Mouse (Mus musculus): ENCODE measurements around the gene Plscr3.
"Not testable (repeated sequence)": the region's sequence is repeated elsewhere in the genome, so short reads cannot be mapped to it uniquely, and the experiment has no call there.

Plscr3 gene

DNA sequence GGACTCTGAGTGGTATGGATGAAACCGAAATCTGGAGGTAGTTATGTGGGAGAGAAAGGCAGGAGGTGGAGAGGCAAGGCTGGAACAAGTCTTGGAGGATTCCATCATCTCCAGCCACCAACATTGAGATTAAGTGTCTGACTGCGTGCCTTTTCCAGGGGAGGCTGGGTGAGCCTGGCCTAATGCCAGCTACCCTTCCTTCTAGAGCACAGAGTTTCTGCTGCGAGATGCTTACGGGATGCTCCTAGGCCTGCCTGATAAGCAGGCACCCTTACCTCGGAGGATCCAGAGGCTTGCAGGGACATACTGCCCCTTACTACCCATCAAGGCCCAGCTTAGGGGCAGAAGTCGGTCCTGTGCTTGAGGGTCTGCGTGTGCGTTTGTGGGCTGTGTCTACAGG is 12.6 kb upstream of the Plscr3 start:
- no peak for DNase-seq

DNA sequence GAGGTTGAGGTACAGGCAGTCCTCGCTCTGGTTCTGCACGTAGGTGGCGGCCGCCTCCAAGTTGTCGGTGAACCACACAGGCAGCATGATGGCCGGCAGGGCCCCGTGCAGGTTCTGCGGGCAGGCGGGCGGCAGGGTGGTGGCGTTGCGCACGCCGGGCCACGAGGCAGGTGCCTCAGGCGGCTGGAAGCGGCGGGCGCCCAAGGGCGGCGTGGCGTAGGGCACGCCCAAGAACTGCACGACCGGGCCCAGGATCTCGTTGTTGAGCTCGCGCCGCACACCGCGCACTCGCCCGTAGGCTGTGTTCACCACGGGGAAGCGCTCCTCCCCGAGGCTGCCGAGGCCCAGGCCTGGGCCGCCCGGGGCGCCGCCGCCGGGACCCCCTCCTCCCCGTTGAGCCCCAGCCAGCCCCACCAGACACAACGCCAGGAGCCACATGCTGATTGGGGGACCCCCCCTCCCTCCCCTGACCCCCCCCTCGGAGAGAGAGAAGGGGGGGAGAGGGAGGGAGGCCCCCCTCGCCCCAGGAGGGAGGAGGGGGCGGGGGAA is 12.1 kb upstream of the Plscr3 start:
- DNase-seq: peak; percentile 57 to 66

DNA sequence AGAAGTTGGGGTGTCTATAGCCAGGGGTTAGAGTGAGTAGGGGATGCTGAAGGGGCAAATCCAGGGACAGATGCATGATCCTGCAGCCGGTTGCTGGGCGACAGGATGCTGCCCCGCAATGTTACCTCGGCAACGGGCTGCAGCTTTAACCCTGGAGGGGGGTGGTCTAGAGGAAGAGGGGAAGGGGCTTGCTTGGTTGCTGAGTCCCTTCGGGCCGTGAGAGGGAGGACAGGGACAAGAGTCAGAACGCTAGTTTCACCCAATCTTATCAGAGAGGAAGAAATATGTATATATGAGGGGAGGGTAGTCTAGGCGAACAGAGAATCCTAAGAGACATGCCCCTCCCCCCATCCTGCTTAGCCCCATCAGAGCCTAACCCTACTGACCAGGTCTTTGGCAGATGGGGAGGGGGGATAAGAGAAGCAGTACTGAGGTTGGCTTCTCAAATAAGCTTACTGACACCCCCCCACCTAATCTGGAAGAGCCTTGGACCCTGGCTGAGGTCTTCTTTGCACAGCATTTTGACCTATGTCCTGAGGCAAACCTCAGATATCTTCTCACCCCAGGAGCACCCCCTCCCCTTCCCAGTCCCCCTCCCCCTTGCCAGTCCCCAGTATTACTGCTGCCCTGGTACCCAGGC is 10.7 kb upstream of the Plscr3 start:
- DNase-seq: no peak

DNA sequence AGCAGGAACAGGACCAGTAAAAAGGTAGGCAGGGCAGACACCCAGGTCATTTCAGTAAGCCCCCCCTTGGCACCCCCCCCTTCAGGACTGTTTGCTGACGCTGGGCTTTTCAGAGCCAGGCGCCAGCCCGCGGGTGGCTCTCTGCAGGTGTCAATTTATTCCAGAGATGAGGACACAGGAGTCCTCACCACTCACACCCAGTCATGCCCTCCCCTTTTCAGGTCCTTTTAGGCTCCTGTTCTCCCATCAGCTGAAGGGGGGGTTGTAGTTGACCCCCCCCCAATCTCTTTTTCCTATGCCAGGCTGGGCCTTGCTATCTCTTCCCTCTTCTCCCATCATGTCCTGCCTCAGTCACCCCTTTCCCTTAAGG is 10.2 kb upstream of the Plscr3 start:
- no peak for DNase-seq

DNA sequence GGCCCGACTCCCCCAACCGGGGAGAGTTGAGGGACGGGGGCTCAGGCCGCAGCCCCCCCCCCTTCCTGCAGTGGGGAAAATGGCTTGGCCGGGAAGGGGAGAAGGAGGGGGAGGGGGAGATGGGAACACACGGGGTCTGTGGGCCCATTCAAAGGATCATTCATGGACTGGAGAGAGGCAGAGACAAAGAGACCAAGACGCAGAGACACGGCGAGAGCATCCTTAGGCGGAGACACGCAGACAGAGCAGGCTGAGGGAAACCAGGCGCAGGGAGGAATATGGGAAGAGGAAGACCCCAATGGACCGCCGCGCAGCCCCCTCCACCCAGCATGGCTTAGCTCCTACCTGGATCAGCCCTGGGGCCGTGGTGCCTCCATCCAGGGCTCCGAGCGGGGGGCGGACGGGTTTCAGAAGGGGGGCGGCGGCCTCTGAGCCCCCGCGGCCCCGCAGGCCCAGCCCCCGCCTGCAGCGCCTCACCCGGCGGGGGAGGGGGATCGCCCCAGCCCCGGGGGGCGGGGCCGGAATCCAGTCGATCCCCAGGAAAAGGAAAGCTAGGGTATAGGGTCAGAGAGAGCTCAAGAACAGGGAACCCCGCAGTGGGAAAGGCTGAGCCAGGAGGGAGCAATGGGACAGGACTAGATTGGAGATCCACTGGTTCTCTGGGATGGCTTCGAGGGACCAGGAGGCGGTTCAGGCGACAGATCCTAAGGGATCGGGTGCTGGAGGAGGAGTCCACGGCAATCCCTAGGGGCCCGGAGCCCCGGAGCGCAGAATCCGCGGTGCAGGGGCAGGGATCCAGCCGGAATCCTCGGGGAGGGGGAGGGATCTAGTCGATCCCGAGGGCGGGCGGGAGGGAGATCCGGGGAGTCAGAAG is 9.2 kb upstream of the Plscr3 start:
- no peak for DNase-seq

DNA sequence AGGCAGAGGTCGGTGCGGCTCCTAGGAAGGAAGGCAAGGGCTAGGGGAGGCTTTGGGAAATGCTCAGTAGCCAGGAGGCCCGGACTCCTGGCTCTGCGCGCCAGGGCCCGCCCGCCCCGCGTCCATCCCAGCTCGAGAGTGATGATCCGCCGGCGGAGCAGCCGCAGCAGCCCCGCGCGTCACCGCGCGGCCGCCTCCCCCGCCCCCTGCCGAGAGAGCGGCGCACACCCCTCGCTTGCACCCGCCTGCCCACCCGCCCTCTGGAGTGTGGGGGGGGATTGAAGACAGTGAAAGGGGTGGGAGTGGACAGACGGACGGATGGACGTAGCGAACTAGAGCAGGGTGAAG is 8.6 kb upstream of the Plscr3 start, which contains the start of gene Nlgn2:
TSS of gene Nlgn2 (minus strand) at position 181 of the 348 bp plus-strand sequence.
- DNase-seq: no peak

DNA sequence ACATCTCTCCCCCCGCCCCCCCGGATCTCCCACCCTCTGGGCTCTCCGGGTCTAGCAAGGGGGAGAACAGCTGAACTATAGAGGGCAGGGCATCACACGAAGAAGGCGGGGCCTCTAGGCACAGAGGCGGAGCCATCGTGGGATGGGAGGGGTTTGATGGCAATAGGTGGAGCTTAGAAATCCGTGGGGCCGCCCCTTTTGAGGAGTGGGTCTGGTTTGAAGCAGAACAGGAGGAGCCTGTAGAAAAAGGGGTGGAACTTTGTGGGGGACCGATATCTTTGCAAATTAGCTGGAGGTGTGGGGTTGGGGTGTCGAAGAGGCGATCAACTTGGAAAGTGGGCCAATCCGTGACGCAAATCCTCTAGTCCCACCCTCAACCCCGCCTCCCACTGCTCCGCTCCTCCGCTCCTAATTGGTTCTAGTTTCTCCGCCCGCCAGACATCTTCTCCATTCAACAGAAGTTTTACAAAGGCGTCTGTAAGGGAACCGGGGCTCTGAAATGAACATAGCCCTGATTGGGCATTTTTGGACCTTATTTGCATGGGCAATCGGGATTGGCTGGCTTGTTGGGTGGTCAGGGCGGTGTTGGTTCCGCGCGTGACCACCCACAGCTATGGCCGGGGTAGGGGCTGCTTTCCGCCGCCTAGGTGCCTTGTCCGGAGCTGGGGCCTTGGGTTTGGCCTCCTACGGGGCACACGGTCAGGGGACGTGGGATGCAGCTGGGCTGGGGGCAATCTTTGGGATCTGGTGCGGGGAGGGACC is 8.0 kb upstream of the Plscr3 start, which contains the start of gene Tmem256:
TSS of gene Tmem256 (plus strand) at position 563 of the 762 bp plus-strand sequence.
- peak; percentile 91 to 94 for DNase-seq

DNA sequence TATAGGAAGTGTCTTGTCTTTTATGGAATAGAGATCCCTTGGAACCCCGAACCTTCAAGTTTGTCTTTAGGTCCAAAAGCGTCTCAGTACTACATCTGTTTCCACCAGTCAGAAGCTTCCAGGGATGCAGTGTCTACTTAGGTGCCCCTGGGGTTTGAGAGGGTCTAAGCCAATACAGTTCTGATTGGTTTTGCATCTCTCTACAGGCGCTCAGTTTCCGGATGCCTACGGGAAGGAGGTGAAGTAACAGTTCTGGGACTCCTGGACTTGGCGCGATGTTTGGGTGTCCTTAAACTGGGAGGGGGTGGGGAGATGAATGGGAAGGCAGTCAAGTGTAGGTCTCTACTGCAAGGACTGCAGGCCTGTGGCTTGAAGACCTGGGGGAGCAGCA is 7.5 kb upstream of the Plscr3 start:
- DNase-seq: no peak

DNA sequence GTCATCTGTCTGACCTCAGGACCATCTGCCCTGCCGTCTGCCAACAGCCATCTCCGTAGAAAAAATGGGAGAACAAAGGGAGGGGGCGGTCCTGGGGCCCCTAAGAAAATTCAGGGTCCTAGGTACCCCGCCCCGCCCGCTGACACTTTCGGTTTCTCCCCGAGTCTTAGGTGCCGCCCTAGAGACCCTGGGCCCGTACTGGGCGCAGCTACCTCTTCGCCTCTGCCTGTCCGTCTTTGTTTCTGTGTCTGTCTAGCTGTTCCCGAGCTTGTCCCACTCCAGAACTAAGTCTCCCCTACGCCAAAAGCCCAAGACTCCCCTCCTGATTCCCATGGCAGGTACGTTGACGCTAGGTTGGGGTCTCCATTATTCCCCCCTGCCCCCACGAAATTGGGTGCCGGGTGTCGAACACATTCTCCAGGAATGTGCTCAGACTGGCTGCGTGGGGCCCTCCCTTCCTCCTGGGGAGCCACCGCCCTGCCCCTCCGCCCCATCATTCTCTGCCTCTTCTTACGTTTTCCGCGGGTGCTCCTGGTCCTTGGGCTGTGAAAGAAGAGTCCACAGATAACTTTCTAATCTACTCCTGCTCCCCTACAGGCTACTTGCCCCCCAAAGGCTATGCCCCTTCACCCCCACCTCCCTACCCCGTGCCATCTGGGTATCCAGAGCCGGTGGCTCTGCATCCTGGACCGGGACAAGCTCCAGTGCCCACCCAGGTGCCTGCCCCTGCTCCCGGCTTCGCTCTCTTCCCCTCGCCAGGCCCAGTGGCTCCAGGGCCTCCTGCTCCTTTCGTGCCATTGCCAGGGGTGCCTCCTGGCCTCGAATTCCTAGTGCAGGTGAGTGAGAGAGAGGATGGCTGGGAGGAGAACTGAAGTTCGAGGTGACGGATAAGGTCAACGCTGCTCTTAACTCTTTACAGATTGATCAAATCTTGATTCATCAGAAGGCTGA is 837 bp downstream of the Plscr3 start:
- DNase-seq: no peak

DNA sequence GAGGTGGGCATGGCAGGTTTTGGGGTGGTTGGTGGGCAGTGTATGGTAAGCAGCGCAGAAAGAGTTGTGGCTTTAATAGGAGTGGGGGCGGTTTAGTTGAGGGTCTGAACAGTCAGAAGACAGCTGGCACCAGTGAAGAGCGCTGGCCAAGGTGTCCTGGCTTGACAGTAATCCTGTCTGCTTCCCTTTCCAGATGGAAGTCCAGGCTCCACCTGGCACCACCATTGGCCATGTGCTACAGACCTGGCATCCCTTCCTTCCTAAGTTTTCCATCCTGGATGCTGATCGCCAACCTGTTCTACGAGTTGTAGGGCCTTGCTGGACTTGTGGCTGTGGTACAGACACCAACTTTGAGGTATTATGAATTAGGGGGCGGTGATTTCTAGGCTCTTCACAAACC is 1.8 kb downstream of the Plscr3 start:
- no peak for DNase-seq

DNA sequence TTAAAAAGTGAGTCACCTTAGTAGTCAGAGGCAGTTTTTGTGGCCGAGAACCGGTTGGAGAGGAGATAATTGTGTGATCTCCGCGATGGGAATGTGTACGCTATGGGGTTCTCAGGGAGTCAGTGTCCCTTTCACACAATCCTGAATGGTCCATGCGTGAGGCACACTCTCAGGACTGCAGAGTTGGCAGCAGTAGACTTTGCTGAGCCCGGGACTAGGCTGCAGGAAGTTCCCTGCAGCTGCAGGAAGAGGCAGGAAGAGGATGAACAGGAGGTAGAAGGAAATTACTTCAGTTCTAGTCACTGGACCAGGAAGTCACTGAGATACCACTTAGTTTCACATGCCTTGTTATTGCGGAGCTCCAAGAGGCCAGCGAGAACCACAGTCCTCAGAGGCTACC is 3.0 kb downstream of the Plscr3 start:
- no peak for DNase-seq

DNA sequence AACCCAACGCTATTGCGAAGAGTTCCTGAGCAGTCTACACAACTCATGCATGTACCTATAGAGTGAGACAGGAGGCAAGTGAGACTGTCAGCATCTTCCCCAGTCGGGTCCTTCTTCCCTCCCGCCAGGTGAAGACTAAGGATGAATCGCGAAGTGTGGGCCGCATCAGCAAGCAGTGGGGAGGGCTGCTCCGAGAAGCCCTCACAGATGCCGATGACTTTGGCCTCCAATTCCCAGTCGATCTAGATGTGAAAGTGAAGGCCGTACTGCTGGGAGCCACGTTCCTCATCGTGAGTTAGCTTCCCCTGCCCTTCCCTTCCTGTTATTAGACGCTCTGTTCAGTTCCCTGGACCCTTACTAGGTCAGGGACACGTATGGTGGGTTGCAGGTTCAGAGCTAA is 3.7 kb downstream of the Plscr3 start:
- no peak for DNase-seq

DNA sequence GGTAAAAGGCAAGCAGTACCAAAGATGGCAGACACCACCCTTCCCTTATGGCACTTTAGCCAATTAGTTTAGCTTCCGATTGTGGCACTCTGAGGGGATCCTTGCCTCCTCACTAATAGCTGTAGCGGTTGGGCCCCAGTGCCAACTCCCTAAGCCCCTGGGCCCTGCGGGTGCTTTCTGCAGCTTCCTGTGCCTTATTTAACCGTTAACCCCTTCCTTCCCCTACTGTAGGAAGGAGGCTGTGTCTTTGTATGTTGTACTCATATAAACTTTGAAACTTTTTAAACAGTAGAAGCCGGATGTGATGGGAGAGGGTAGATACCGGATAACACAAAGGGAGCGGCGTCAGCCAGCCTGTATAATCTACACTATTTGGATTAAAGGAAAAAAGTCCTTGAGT is 4.6 kb downstream of the Plscr3 start:
- peak in 1 of 2 experiments; percentile 31 for DNase-seq

DNA sequence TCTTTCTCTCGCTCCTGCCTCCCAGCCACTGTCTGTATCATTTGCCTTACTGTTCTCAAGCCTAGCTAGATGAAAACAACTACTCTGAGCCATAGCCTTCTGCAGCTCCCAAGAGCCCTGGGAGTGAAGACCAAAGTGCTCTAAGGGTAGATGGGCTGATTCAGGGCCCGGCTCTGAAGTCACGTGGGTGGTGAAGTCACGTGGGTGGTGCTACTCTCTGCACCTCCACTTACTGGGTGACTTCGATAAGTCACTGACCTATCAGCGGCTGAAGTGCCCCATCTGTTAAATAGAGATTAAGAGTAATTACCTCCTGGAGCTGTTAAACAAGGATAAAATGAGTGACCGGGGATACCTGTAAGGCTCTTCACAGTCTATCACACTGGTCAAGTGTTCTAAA is 7.8 kb downstream of the Plscr3 start:
- peak in 1 of 2 experiments; percentile 19 for DNase-seq

DNA sequence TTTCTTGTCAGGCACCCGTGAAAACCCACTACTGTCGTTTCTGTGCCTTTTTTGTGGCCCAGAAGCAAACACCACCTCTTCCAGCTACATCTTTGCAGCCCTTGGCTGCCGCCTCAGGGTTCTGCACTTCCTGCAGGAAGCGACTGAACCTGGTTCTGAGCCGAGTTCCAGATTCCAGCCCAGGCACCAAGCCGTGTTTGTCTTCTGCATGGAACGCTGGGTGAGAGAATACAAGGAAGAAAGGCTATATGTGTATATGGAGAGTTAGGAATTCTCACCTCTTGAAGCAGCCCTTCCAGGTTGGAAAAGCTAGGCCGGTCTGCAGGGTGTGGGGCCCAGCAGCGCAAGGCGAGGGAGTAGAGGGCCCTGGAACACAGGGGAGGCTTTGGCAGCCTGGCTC is 8.5 kb downstream of the Plscr3 start:
- no peak for DNase-seq

DNA sequence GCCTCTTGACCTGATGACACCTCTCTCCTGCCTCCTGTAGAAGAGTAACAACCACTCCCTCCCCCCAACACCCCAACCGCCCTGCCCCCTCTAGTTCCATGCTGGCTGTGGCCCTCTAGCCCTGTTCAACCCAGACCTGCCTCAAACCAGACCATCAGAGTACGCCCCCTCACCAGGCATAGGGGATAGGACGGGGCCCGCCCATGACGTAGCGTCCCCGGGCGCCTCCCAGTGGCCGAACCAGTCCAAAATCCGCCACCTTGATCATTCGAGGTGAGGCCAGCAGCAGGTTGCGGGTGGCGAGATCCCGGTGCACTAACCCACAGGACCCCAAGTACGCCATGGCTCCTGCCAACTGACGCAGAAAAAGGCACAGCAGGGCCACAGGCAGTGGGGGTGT is 9.2 kb downstream of the Plscr3 start:
- peak; percentile 78 for DNase-seq

DNA sequence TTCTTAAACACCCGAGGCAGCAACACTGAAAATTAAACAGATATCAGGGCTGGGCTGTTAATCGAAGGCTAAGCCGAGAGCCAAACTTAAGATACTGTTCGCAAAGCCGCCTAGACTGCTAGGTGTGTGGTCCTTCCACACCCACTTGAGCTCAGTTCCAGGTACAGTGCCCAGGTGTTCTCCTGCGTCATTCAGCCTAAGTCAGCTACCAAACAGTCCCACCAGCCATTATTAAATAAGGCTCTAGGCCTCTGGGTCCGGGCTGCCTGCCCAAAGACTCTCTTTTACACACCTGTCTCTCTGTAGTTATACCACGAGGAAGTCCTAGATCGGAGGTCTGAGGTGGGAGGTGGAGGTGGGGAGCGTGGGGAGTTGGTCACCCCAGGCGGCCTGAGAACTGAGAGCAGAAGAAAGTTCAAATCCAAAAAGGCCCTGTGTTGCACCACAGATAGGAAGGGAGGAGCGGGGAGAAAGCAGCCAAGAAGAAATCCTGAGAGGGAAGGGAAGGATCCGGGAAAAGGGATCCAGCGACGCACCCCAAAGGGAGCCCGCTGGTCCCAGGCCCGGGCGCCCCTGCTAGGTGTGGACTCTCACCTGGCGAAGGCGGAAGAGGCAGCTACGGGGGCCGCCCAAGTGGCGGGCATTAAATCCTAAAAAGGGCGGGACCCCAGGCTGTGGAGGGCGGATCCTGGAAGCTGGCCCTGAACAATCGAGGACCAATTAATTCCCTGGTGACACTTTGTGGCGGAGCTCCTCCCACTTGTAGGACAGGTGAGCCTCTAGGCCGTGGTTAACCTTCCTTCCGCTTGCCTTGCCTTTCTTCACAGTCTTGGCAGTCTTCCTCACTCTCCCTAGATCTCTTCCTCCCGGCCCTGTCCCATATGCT is 12.2 kb downstream of the Plscr3 start, which contains the start of gene Tnk1:
TSS of gene Tnk1 (minus strand) at position 618 of the 886 bp plus-strand sequence.
- DNase-seq: no peak

DNA sequence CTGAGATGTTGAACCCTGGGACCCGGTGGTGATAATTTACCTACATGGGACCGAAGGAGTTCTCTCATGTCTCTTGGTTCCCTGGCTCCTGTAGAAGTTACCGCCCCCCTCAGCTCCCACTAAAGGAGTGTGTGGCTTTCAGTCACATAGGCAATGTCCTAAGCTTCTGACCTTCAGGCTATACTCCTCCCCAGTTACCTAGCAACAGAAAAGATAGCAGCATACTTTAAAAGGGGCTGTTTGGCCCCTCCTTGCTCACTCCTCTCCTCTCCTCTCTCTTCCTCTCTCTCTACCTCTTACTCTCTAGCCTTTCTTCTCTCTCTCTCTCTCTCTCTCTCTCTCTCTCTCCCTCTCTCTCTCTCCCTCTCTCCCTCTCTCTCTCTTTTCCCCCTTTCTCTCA is 17.6 kb downstream of the Plscr3 start:
- not testable (repeated sequence) for DNase-seq

DNA sequence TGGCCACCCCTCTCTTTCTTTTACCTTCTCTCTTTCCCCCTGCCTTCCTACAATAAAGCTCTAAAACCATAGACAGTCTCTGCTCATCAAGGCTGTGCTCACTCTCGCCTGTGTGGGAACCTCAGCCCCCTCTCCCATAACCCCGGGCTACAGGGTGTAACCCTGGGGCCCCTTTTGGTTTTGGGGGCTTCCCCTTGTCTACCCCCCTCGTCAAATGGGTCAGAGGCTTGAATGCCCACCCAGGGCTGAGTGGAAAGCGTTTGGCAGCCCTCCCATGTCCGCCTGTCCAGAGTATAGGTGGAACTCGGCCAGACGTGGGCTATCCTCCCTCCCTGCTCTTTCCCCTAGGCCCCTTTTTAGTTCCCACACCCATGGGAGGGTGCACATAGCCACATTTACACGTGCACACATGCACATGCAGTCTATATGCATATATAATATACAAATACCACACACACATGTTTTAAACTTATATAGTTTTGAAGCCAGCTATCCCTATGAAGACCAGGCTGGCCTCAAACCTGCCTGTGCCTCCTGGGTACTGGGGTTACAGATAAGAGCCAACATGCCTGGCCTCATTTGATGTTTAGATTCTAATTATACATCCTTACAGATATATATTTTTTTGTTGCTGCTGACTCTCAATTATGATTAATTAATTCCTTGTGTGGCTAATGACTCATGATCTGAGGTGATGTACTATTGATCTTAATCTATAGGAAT is 18.1 kb downstream of the Plscr3 start:
- DNase-seq: no peak

DNA sequence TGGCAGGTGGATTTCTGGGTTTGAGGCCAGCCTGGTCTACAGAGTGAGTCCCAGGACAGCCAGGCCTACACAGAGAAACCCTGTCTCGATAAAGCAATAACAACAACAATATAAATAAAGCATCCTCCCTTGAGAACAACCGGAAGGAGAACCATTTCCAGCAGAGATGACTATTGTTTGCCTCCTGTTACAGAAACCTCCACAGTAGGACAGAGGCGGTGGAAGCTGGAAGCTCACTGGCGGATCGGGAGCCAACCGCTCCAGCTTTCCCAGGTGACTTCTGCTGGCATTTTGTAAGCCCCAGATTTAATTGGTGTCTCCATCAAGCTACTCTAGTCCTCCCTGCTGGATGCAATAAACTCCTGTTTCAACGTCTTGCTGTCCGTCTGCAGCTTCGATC is 19.4 kb downstream of the Plscr3 start:
- no peak for DNase-seq
